ENCODE assay signal across 29 mouse cellular contexts in the genomic region with DNA sequence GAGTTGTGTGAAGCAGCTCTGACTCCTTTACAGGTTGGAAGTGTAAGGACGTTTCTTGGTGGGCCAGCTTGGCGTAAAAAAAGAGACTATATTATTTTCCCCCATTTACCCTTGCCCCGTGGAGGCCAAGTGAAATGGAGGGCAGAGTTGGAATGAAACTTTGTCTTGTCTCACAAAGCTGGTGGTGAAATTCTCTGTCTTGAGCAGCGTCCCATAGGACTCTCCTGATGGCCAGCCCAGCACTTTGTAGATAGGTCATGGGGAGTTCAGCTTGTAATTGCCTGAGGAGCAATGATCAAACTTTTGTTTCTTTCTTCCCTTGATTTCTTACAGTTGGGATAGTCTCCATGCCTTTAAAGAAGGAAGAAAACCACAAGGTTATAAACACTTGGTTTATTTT. TPM values are rescaled to one million over a fixed set of nuclear protein-coding genes. Genes with fewer than 3 reads are reported as not detected.
A peak's percentile ranks its signal among the peaks of the same experiment; 100 is the strongest.
DNase-seq lines count a peak whose midpoint lies in the region; ATAC-seq and TF ChIP-seq lines count a peak whose summit lies in the region.
"Had no signal": no experiment of that assay in that cellular context is flagged by ENCODE, and none has a peak within 500 bp of the region (broad histone marks: within the 10 kb centered on the region; RNA-seq: fewer than 3 reads in every experiment).

No protein-coding gene starts in this region.

- H3K36me3 ChIP-seq in intestine, postnatal 0 days (ENCODE audit: control insufficient read depth, insufficient read depth): no peaks in the 10 kb centered on the region
- H3K36me3 ChIP-seq in intestine, embryonic 16.5 days (ENCODE audit: control insufficient read depth, insufficient read depth, low read length): no peaks in the 10 kb centered on the region
- H3K36me3 ChIP-seq in heart, embryonic 15.5 days: no peaks in the 10 kb centered on the region
- H3K36me3 ChIP-seq: hindbrain, embryonic 10.5 days; limb, embryonic 12.5 days; liver, embryonic 15.5 days; midbrain, embryonic 10.5 days; midbrain, embryonic 15.5 days; neural tube, embryonic 12.5 days had no signal

- no peak overlapping the region for H3K4me3 ChIP-seq in intestine, postnatal 0 days (ENCODE audit: low read depth, low read length)
- no peak overlapping the region for H3K4me3 ChIP-seq in intestine, embryonic 16.5 days (ENCODE audit: low read length)
- H3K4me3 ChIP-seq in heart, embryonic 15.5 days: no peak overlapping the region
- H3K4me3 ChIP-seq: hindbrain, embryonic 10.5 days; left cerebral cortex, adult 2 months; limb, embryonic 12.5 days; liver, embryonic 15.5 days; midbrain, embryonic 10.5 days; midbrain, embryonic 15.5 days; neural tube, embryonic 12.5 days had no signal

- H3K27ac ChIP-seq in intestine, postnatal 0 days (ENCODE audit: low read depth, low read length): no peak overlapping the region; the same call in 1 of the 2 replicates
- no peak overlapping the region for H3K27ac ChIP-seq in intestine, embryonic 16.5 days (ENCODE audit: low read length)
- H3K27ac ChIP-seq in heart, embryonic 15.5 days: peak overlapping the region; percentile 53; the same call in 1 of the 2 replicates
- H3K27ac ChIP-seq: hindbrain, embryonic 10.5 days; kidney, postnatal 0 days; left cerebral cortex, adult 2 months; limb, embryonic 12.5 days; liver, embryonic 15.5 days; midbrain, embryonic 10.5 days; midbrain, embryonic 15.5 days; neural tube, embryonic 12.5 days; stomach, postnatal 0 days had no signal

- no peak for TF ChIP-seq CTCF in intestine, postnatal 0 days (IDR thresholded peaks at IDR 0.05; ENCODE audit: low read depth)

- no peaks in the 10 kb centered on the region for H3K27me3 ChIP-seq in intestine, postnatal 0 days (replicated peaks; ENCODE audit: control insufficient read depth, insufficient read depth, low read length)
- no peaks in the 10 kb centered on the region for H3K27me3 ChIP-seq in intestine, embryonic 16.5 days (replicated peaks; ENCODE audit: control insufficient read depth, insufficient read depth, low read length)
- H3K27me3 ChIP-seq in heart, embryonic 15.5 days: no peaks in the 10 kb centered on the region
- H3K27me3 ChIP-seq: liver, embryonic 15.5 days; midbrain, embryonic 15.5 days; neural tube, embryonic 12.5 days had no signal

- no peak overlapping the region for H3K9ac ChIP-seq in intestine, postnatal 0 days (ENCODE audit: low read depth, low read length)
- no peak overlapping the region for H3K9ac ChIP-seq in intestine, embryonic 16.5 days (ENCODE audit: low read depth, low read length)
- H3K9ac ChIP-seq in heart, embryonic 15.5 days: no peak overlapping the region
- H3K9ac ChIP-seq: limb, embryonic 12.5 days; liver, embryonic 15.5 days; lung, embryonic 14.5 days; midbrain, embryonic 15.5 days; neural tube, embryonic 12.5 days had no signal

- H3K9me3 ChIP-seq in intestine, postnatal 0 days (ENCODE audit: control insufficient read depth): no peaks in the 10 kb centered on the region
- H3K9me3 ChIP-seq in intestine, embryonic 16.5 days (ENCODE audit: control insufficient read depth, low read length): no peaks in the 10 kb centered on the region
- H3K9me3 ChIP-seq in heart, embryonic 15.5 days (replicated peaks): no peaks in the 10 kb centered on the region
- H3K9me3 ChIP-seq: hindbrain, embryonic 10.5 days; limb, embryonic 12.5 days; liver, embryonic 15.5 days; midbrain, embryonic 10.5 days; midbrain, embryonic 15.5 days; neural tube, embryonic 12.5 days had no signal

- peak; percentile 32 to 39 for DNase-seq in heart, adult 18-20 months
- DNase-seq in heart, postnatal 10 days: no peak
- no peak for DNase-seq in kidney, postnatal 4 days
- DNase-seq in yolk sac, embryonic 10.5 days (ENCODE audit: low spot score): no peak
- DNase-seq: adrenal gland, postnatal 25 days; cerebellum, adult 2 months; cerebellum, postnatal 14 days; gastrocnemius, postnatal 36 days; kidney, adult 8-10 months; lung, embryonic 14.5 days; lung, postnatal 14 days; right cerebral cortex, adult 18-20 months; thymus, adult 18-20 months; thymus, postnatal 25 days had no signal

- intact Hi-C loops in heart, postnatal 10 days (cut with DNase I): no loop called here

- peaks cover 15% of the 10 kb centered on the region; the same call in 1 of the 2 replicates for H3K4me1 ChIP-seq in intestine, postnatal 0 days (replicated peaks; ENCODE audit: control insufficient read depth, insufficient read depth, low read length)
- no peaks in the 10 kb centered on the region for H3K4me1 ChIP-seq in intestine, embryonic 16.5 days (ENCODE audit: control insufficient read depth, insufficient read depth, low read length)
- H3K4me1 ChIP-seq in heart, embryonic 15.5 days (replicated peaks): peaks cover 36% of the 10 kb centered on the region
- H3K4me1 ChIP-seq: hindbrain, embryonic 10.5 days; liver, embryonic 15.5 days; midbrain, embryonic 10.5 days; midbrain, embryonic 15.5 days had no signal

- 70% methylated on average over 4 of the region's 4 CpGs for WGBS in intestine, postnatal 0 days
- WGBS in intestine, embryonic 16.5 days: 63% methylated on average over 4 of the region's 4 CpGs
- 63% methylated on average over 4 of the region's 4 CpGs for WGBS in heart, embryonic 15.5 days

- H3K4me2 ChIP-seq in intestine, postnatal 0 days (replicated peaks; ENCODE audit: low read depth): 0 out of 2 replicates have a peak overlapping the region, but pooled peaks have one; percentile 9
- H3K4me2 ChIP-seq in intestine, embryonic 16.5 days (ENCODE audit: low read depth, low read length): no peak overlapping the region
- H3K4me2 ChIP-seq in heart, embryonic 15.5 days: no peak overlapping the region
- H3K4me2 ChIP-seq: limb, embryonic 12.5 days; liver, embryonic 15.5 days; lung, embryonic 14.5 days; midbrain, embryonic 15.5 days; neural tube, embryonic 12.5 days had no signal

- ATAC-seq in intestine, postnatal 0 days: no peak
- no peak for ATAC-seq in intestine, embryonic 16.5 days
- no peak for ATAC-seq in heart, embryonic 15.5 days (replicated peaks; ENCODE audit: insufficient number of reproducible peaks, insufficient read depth, low FRiP score, low read depth)
- ATAC-seq: CD4-positive, CD25-positive, alpha-beta regulatory T cell, adult 4 months; forebrain, embryonic 14.5 days; hindbrain, embryonic 16.5 days; midbrain, embryonic 15.5 days had no signal

RNA-seq across cellular contexts. Expression of a gene that starts 10.0 kb away (rescaled TPM):
- total RNA-seq in heart, adult 18-20 months (2021): 10 to 100 TPM; 18.4 to 18.8 TPM
- 10 to 100 TPM; 25.7 to 28.4 TPM for total RNA-seq in heart, postnatal 10 days (2021)
- polyA plus RNA-seq in intestine, postnatal 0 days (2015; fragmentation: Nextera tagmentation; extraction: Ambion mirVana): 3.5 and 3.8 TPM in 2 replicates
- 3.4 and 3.6 TPM in 2 replicates for polyA plus RNA-seq in intestine, embryonic 16.5 days (2015; fragmentation: Nextera tagmentation; extraction: Ambion mirVana)
- polyA plus RNA-seq in heart, embryonic 15.5 days (2015; fragmentation: Nextera tagmentation; extraction: Ambion mirVana): 4.8 and 5.4 TPM in 2 replicates

Comparison
In these comparisons a context has a peak if more than half of its experiments do, and no peak if none do; other contexts are left out.
1. DNase-seq: peak in heart, adult 18-20 months (2 of 2); none in heart, postnatal 10 days (0 of 2), kidney, postnatal 4 days (0 of 2) and yolk sac, embryonic 10.5 days (single experiment).